Mouse (Mus musculus): Measurements from ENCODE around the gene Ndufv1. TPM values are rescaled to one million over a fixed set of nuclear protein-coding genes. Genes with fewer than 3 reads are reported as not detected.

Ndufv1 gene
- polyA plus RNA-seq, 1 experiment, result 170 TPM

- WGBS, result 93% methylated on average over 3 of the region's 3 CpGs
- Histone ChIP-seq H3K27ac (ENCODE audit: control insufficient read depth, insufficient read depth, low read length) (no peak overlapping the region), H3K4me3 (ENCODE audit: control insufficient read depth, insufficient read depth, low read length) (no peak overlapping the region), H3K36me3 (ENCODE audit: control insufficient read depth, insufficient read depth, low read length) (no peaks in the 10 kb centered on the region), H3K4me1 (replicated peaks; ENCODE audit: control insufficient read depth, insufficient read depth, low read length) (no peaks in the 10 kb centered on the region), H3K27me3 (ENCODE audit: control insufficient read depth, insufficient read depth, low read length) (no peaks in the 10 kb centered on the region)
- TF ChIP-seq CTCF (IDR thresholded peaks at IDR 0.05; ENCODE audit: borderline replicate concordance, control insufficient read depth, extremely low read depth, insufficient read depth, low read length, poor library complexity) (no peak), POLR2A (IDR thresholded peaks at IDR 0.05; ENCODE audit: control insufficient read depth, extremely low read depth, insufficient read depth, low read length, poor library complexity) (no peak)
- DNase-seq, result no peak
These were observed 20.6 kb downstream of the Ndufv1 start for GRCm38 (mm10) chr19:3991966-3992365.

- Histone ChIP-seq H3K36me3 (ENCODE audit: control insufficient read depth, insufficient read depth, low read length) (no peaks in the 10 kb centered on the region), H3K27me3 (ENCODE audit: control insufficient read depth, insufficient read depth, low read length) (no peaks in the 10 kb centered on the region), H3K27ac (ENCODE audit: control insufficient read depth, insufficient read depth, low read length) (no peak overlapping the region), H3K4me3 (ENCODE audit: control insufficient read depth, insufficient read depth, low read length) (no peak overlapping the region), H3K4me1 (replicated peaks; ENCODE audit: control insufficient read depth, insufficient read depth, low read length) (no peaks in the 10 kb centered on the region)
- 95% methylated on average over 3 of the region's 3 CpGs for WGBS
- no peak for TF ChIP-seq POLR2A (IDR thresholded peaks at IDR 0.05; ENCODE audit: control insufficient read depth, extremely low read depth, insufficient read depth, low read length, poor library complexity)
- DNase-seq, result no peak
These were observed 21.0 kb downstream of the Ndufv1 start for GRCm38 (mm10) chr19:3991562-3991961.

GRCm38 (mm10) chr19:3990804-3991203 is 21.8 kb downstream of the Ndufv1 start:
- DNase-seq, result no peak
- Histone ChIP-seq H3K4me1 (replicated peaks; ENCODE audit: control insufficient read depth, insufficient read depth, low read length) (0 out of 2 replicates have a peak, but pooled peaks cover 5% of the 10 kb centered on the region), H3K27me3 (ENCODE audit: control insufficient read depth, insufficient read depth, low read length) (no peaks in the 10 kb centered on the region), H3K27ac (ENCODE audit: control insufficient read depth, insufficient read depth, low read length) (no peak overlapping the region), H3K36me3 (ENCODE audit: control insufficient read depth, insufficient read depth, low read length) (no peaks in the 10 kb centered on the region), H3K4me3 (ENCODE audit: control insufficient read depth, insufficient read depth, low read length) (no peak overlapping the region)
- TF ChIP-seq CTCF (IDR thresholded peaks at IDR 0.05; ENCODE audit: borderline replicate concordance, control insufficient read depth, extremely low read depth, insufficient read depth, low read length, poor library complexity), result no peak
- TF ChIP-seq POLR2A (IDR thresholded peaks at IDR 0.05; ENCODE audit: control insufficient read depth, extremely low read depth, insufficient read depth, low read length, poor library complexity), result no peak
- WGBS, result 90% methylated on average over 6 of the region's 6 CpGs

- peaks cover 16% of the 10 kb centered on the region for H3K4me1 ChIP-seq (replicated peaks; ENCODE audit: control insufficient read depth, insufficient read depth, low read length)
- TF ChIP-seq CTCF (IDR thresholded peaks at IDR 0.05; ENCODE audit: borderline replicate concordance, control insufficient read depth, extremely low read depth, insufficient read depth, low read length, poor library complexity), result no peak
- no peak for TF ChIP-seq POLR2A (IDR thresholded peaks at IDR 0.05; ENCODE audit: control insufficient read depth, extremely low read depth, insufficient read depth, low read length, poor library complexity)
- no peak overlapping the region for H3K4me3 ChIP-seq (ENCODE audit: control insufficient read depth, insufficient read depth, low read length)
- no peak for DNase-seq
- no peaks in the 10 kb centered on the region for H3K36me3 ChIP-seq (ENCODE audit: control insufficient read depth, insufficient read depth, low read length)
- 95% methylated on average over 4 of the region's 4 CpGs for WGBS
- H3K27ac ChIP-seq (ENCODE audit: control insufficient read depth, insufficient read depth, low read length), result no peak overlapping the region
- no peaks in the 10 kb centered on the region for H3K27me3 ChIP-seq (ENCODE audit: control insufficient read depth, insufficient read depth, low read length)
These were observed 23.9 kb downstream of the Ndufv1 start for GRCm38 (mm10) chr19:3988750-3989149.

- Histone ChIP-seq H3K27me3 (ENCODE audit: control insufficient read depth, insufficient read depth, low read length) (no peaks in the 10 kb centered on the region), H3K36me3 (ENCODE audit: control insufficient read depth, insufficient read depth, low read length) (no peaks in the 10 kb centered on the region), H3K4me3 (ENCODE audit: control insufficient read depth, insufficient read depth, low read length) (no peak overlapping the region), H3K4me1 (replicated peaks; ENCODE audit: control insufficient read depth, insufficient read depth, low read length) (peaks cover 16% of the 10 kb centered on the region), H3K27ac (ENCODE audit: control insufficient read depth, insufficient read depth, low read length) (no peak overlapping the region)
- TF ChIP-seq CTCF (IDR thresholded peaks at IDR 0.05; ENCODE audit: borderline replicate concordance, control insufficient read depth, extremely low read depth, insufficient read depth, low read length, poor library complexity) (no peak), POLR2A (IDR thresholded peaks at IDR 0.05; ENCODE audit: control insufficient read depth, extremely low read depth, insufficient read depth, low read length, poor library complexity) (no peak)
- whole genome bisulfite sequencing, result 97% methylated on average over 14 of the region's 14 CpGs
- no peak for DNase-seq
These were observed 24.5 kb downstream of the Ndufv1 start for GRCm38 (mm10) chr19:3988066-3988465.

- peaks cover 16% of the 10 kb centered on the region for H3K4me1 ChIP-seq (replicated peaks; ENCODE audit: control insufficient read depth, insufficient read depth, low read length)
- no peaks in the 10 kb centered on the region for H3K36me3 ChIP-seq (ENCODE audit: control insufficient read depth, insufficient read depth, low read length)
- H3K4me3 ChIP-seq (ENCODE audit: control insufficient read depth, insufficient read depth, low read length), result no peak within 1 kb of the TSS
- H3K27me3 ChIP-seq (ENCODE audit: control insufficient read depth, insufficient read depth, low read length), result no peaks in the 10 kb centered on the region
- no peak for DNase-seq
- no peak within 1 kb of the TSS for H3K27ac ChIP-seq (ENCODE audit: control insufficient read depth, insufficient read depth, low read length)
- TF ChIP-seq CTCF (IDR thresholded peaks at IDR 0.05; ENCODE audit: borderline replicate concordance, control insufficient read depth, extremely low read depth, insufficient read depth, low read length, poor library complexity), result no peak
- no peak for TF ChIP-seq POLR2A (IDR thresholded peaks at IDR 0.05; ENCODE audit: control insufficient read depth, extremely low read depth, insufficient read depth, low read length, poor library complexity)
- WGBS, result 53% methylated on average over 8 of the region's 8 CpGs
These were observed 26.3 kb downstream of the Ndufv1 start, which contains the start of gene Acy3 for GRCm38 (mm10) chr19:3986334-3986733. TSS of gene Acy3 (plus strand) at chr19:3986570.

- H3K27ac ChIP-seq (ENCODE audit: control insufficient read depth, insufficient read depth, low read length), result no peak overlapping the region
- H3K27me3 ChIP-seq (ENCODE audit: control insufficient read depth, insufficient read depth, low read length), result no peaks in the 10 kb centered on the region
- H3K4me3 ChIP-seq (ENCODE audit: control insufficient read depth, insufficient read depth, low read length), result no peak overlapping the region
- H3K4me1 ChIP-seq (replicated peaks; ENCODE audit: control insufficient read depth, insufficient read depth, low read length), result peaks cover 16% of the 10 kb centered on the region
- 51% methylated on average over 8 of the region's 8 CpGs for WGBS
- H3K36me3 ChIP-seq (ENCODE audit: control insufficient read depth, insufficient read depth, low read length), result no peaks in the 10 kb centered on the region
- TF ChIP-seq POLR2A (IDR thresholded peaks at IDR 0.05; ENCODE audit: control insufficient read depth, extremely low read depth, insufficient read depth, low read length, poor library complexity) (no peak), CTCF (IDR thresholded peaks at IDR 0.05; ENCODE audit: borderline replicate concordance, control insufficient read depth, extremely low read depth, insufficient read depth, low read length, poor library complexity) (no peak)
- no peak for DNase-seq
These were observed 27.3 kb downstream of the Ndufv1 start for GRCm38 (mm10) chr19:3985261-3985681.

Measured in thymus, adult 2 months (tissue).